Mouse (Mus musculus): Measurements from ENCODE around the gene Cks1b. TPM values are rescaled to one million over a fixed set of nuclear protein-coding genes. Genes with fewer than 3 reads are reported as not detected.

Cks1b gene
- polyA plus RNA-seq, 1 experiment from 2014 or later: 352 TPM

- 8% methylated on average over 20 of the region's 22 CpGs for WGBS
- H3K27ac ChIP-seq: no peak overlapping the region
Observed at GRCm38 (mm10) chr3:89421810-89422473, 3.8 kb upstream of the Cks1b start.

GRCm38 (mm10) chr3:89421002-89421774, 3.0 kb upstream of the Cks1b start:
- peak overlapping the region; percentile 68 for H3K9ac ChIP-seq
- whole genome bisulfite sequencing: 5% methylated on average over 11 of the region's 11 CpGs
- H3K27ac ChIP-seq: no peak overlapping the region
- H3K4me3 ChIP-seq: peak overlapping the region; percentile 34
- H3K4me1 ChIP-seq: peaks cover 46% of the 10 kb centered on the region
- H3K36me3 ChIP-seq (ENCODE audit: poor library complexity, severe bottlenecking): peaks cover 2% of the 10 kb centered on the region
- H3K27me3 ChIP-seq: no peaks in the 10 kb centered on the region
- no peaks in the 10 kb centered on the region for H3K9me3 ChIP-seq (replicated peaks)
- ATAC-seq: peak; percentile 36; the same call in 1 of the 2 replicates
- H3K4me2 ChIP-seq: peak overlapping the region; percentile 91

More at GRCm38 (mm10) chr3:89421810-89422473, 3.8 kb upstream of the Cks1b start:
- Histone ChIP-seq H3K9me3 (replicated peaks) (no peaks in the 10 kb centered on the region), H3K9ac (peak overlapping the region; percentile 68), H3K4me2 (peak overlapping the region; percentile 91), H3K27me3 (no peaks in the 10 kb centered on the region), H3K4me1 (peaks cover 38% of the 10 kb centered on the region), H3K4me3 (peak overlapping the region; percentile 34), H3K36me3 (ENCODE audit: poor library complexity, severe bottlenecking) (peaks cover 5% of the 10 kb centered on the region; the same call in 1 of the 2 replicates)
- no peak for ATAC-seq

GRCm38 (mm10) chr3:89420421-89420820, 2.2 kb upstream of the Cks1b start:
- Histone ChIP-seq H3K4me2 (0 out of 2 replicates have a peak overlapping the region, but pooled peaks have one; percentile 91), H3K27ac (no peak overlapping the region), H3K4me1 (peaks cover 49% of the 10 kb centered on the region)

GRCm38 (mm10) chr3:89419981-89420380, 1.8 kb upstream of the Cks1b start:
- WGBS: 27% methylated on average over 3 of the region's 3 CpGs
- Histone ChIP-seq H3K4me1 (peaks cover 49% of the 10 kb centered on the region), H3K4me2 (peak overlapping the region; percentile 91)

More at GRCm38 (mm10) chr3:89420421-89420820, 2.2 kb upstream of the Cks1b start:
- no peak overlapping the region for H3K9ac ChIP-seq
- peaks cover 9% of the 10 kb centered on the region for H3K36me3 ChIP-seq (ENCODE audit: poor library complexity, severe bottlenecking)
- H3K27me3 ChIP-seq: no peaks in the 10 kb centered on the region
- ATAC-seq: no peak
- H3K4me3 ChIP-seq: no peak overlapping the region
- no peaks in the 10 kb centered on the region for H3K9me3 ChIP-seq (replicated peaks)
- WGBS: 65% methylated on average over 2 of the region's 2 CpGs

GRCm38 (mm10) chr3:89419571-89419970, 1.4 kb upstream of the Cks1b start:
- Histone ChIP-seq H3K27ac (peak overlapping the region; percentile 88), H3K4me2 (peak overlapping the region; percentile 91), H3K4me1 (peaks cover 49% of the 10 kb centered on the region), H3K27me3 (no peaks in the 10 kb centered on the region), H3K4me3 (peak overlapping the region; percentile 62), H3K9me3 (replicated peaks) (no peaks in the 10 kb centered on the region), H3K9ac (peak overlapping the region; percentile 73), H3K36me3 (ENCODE audit: poor library complexity, severe bottlenecking) (peaks cover 18% of the 10 kb centered on the region)
- ATAC-seq: no peak
- WGBS: 8% methylated on average over 9 of the region's 9 CpGs

More at GRCm38 (mm10) chr3:89419981-89420380, 1.8 kb upstream of the Cks1b start:
- Histone ChIP-seq H3K27me3 (no peaks in the 10 kb centered on the region), H3K9me3 (replicated peaks) (no peaks in the 10 kb centered on the region), H3K4me3 (peak overlapping the region; percentile 62), H3K9ac (peak overlapping the region; percentile 73), H3K36me3 (ENCODE audit: poor library complexity, severe bottlenecking) (peaks cover 14% of the 10 kb centered on the region), H3K27ac (peak overlapping the region; percentile 88; the same call in 1 of the 2 replicates)
- no peak for ATAC-seq

- Histone ChIP-seq H3K27me3 (no peaks in the 10 kb centered on the region), H3K9me3 (replicated peaks) (no peaks in the 10 kb centered on the region), H3K27ac (peak overlapping the region; percentile 88), H3K36me3 (ENCODE audit: poor library complexity, severe bottlenecking) (peaks cover 25% of the 10 kb centered on the region), H3K4me2 (peak overlapping the region; percentile 91), H3K9ac (peak overlapping the region; percentile 73), H3K4me1 (peaks cover 49% of the 10 kb centered on the region), H3K4me3 (peak overlapping the region; percentile 62)
- under 1% methylated on average over 16 of the region's 16 CpGs for WGBS
- peak; percentile 9 for ATAC-seq
Observed at GRCm38 (mm10) chr3:89418861-89419250, 673 bp upstream of the Cks1b start.

- peaks cover 49% of the 10 kb centered on the region for H3K4me1 ChIP-seq
- peak overlapping the region; percentile 71 for H3K9ac ChIP-seq
- peaks cover 30% of the 10 kb centered on the region for H3K36me3 ChIP-seq (ENCODE audit: poor library complexity, severe bottlenecking)
- no peaks in the 10 kb centered on the region for H3K9me3 ChIP-seq (replicated peaks)
- H3K4me2 ChIP-seq: peak overlapping the region; percentile 91
- H3K27me3 ChIP-seq: no peaks in the 10 kb centered on the region
- WGBS: under 1% methylated on average over 20 of the region's 20 CpGs
- peak overlapping the region; percentile 88 for H3K27ac ChIP-seq
- peak; percentile 62 for ATAC-seq
- H3K4me3 ChIP-seq: peak overlapping the region; percentile 62
Observed at GRCm38 (mm10) chr3:89417840-89418169, 378 bp downstream of the Cks1b start.

- ATAC-seq: no peak
- H3K4me2 ChIP-seq: peak overlapping the region; percentile 91
- H3K4me3 ChIP-seq: peak overlapping the region; percentile 62
- H3K36me3 ChIP-seq (ENCODE audit: poor library complexity, severe bottlenecking): peaks cover 30% of the 10 kb centered on the region
- H3K4me1 ChIP-seq: peaks cover 46% of the 10 kb centered on the region
- H3K9me3 ChIP-seq (replicated peaks): no peaks in the 10 kb centered on the region
- H3K9ac ChIP-seq: peak overlapping the region; percentile 71
- H3K27me3 ChIP-seq: no peaks in the 10 kb centered on the region
- 28% methylated on average over 2 of the region's 2 CpGs for WGBS
- peak overlapping the region; percentile 88 for H3K27ac ChIP-seq
Observed at GRCm38 (mm10) chr3:89417131-89417530, 1.1 kb downstream of the Cks1b start.

GRCm38 (mm10) chr3:89416158-89416557, 2.0 kb downstream of the Cks1b start:
- no peaks in the 10 kb centered on the region for H3K9me3 ChIP-seq (replicated peaks)
- peaks cover 30% of the 10 kb centered on the region for H3K36me3 ChIP-seq (ENCODE audit: poor library complexity, severe bottlenecking)
- no peak overlapping the region for H3K27ac ChIP-seq
- H3K4me1 ChIP-seq: peaks cover 38% of the 10 kb centered on the region
- H3K4me2 ChIP-seq: peak overlapping the region; percentile 91; the same call in 1 of the 2 replicates
- 96% methylated on average over 8 of the region's 8 CpGs for WGBS
- no peaks in the 10 kb centered on the region for H3K27me3 ChIP-seq
- ATAC-seq: no peak
- H3K4me3 ChIP-seq: no peak overlapping the region
- no peak overlapping the region for H3K9ac ChIP-seq

GRCm38 (mm10) chr3:89411490-89412393, 6.4 kb downstream of the Cks1b start, which contains the start of gene Flad1:
Gene Flad1 (minus strand): TSS chr3:89411870.
- peaks cover 20% of the 10 kb centered on the region for H3K4me1 ChIP-seq
- WGBS: 6% methylated on average over 28 of the region's 28 CpGs
- no peaks in the 10 kb centered on the region for H3K27me3 ChIP-seq
- no peaks in the 10 kb centered on the region for H3K9me3 ChIP-seq (replicated peaks)
- H3K9ac ChIP-seq: peak within 1 kb of the TSS; percentile 62
- H3K4me2 ChIP-seq: peak within 1 kb of the TSS; percentile 78
- H3K27ac ChIP-seq: peak within 1 kb of the TSS; percentile 16; the same call in 1 of the 2 replicates
- peaks cover 48% of the 10 kb centered on the region for H3K36me3 ChIP-seq (ENCODE audit: poor library complexity, severe bottlenecking)
- ATAC-seq: peak; percentile 99
- peak within 1 kb of the TSS; percentile 59 for H3K4me3 ChIP-seq

GRCm38 (mm10) chr3:89410864-89411263, 7.3 kb downstream of the Cks1b start:
- peak overlapping the region; percentile 59 for H3K4me3 ChIP-seq
- H3K27ac ChIP-seq: peak overlapping the region; percentile 16; the same call in 1 of the 2 replicates
- ATAC-seq: no peak
- H3K9ac ChIP-seq: peak overlapping the region; percentile 62
- peak overlapping the region; percentile 78 for H3K4me2 ChIP-seq
- H3K36me3 ChIP-seq (ENCODE audit: poor library complexity, severe bottlenecking): peaks cover 43% of the 10 kb centered on the region
- no peaks in the 10 kb centered on the region for H3K27me3 ChIP-seq
- H3K9me3 ChIP-seq (replicated peaks): no peaks in the 10 kb centered on the region
- WGBS: 78% methylated on average over 10 of the region's 10 CpGs
- peaks cover 11% of the 10 kb centered on the region for H3K4me1 ChIP-seq
